Mouse (Mus musculus) hindbrain, embryonic 16.5 days (tissue): ENCODE measurements around the gene Myh3. TPM values are rescaled to one million over a fixed set of nuclear protein-coding genes. Genes with fewer than 3 reads are reported as not detected.
A peak's percentile ranks its signal among the peaks of the same experiment; 100 is the strongest.

Experiments used
- ATAC-seq: fragments of 200-750 bp; cut with Nextera tagmentation; 2 replicates; pipeline ENCODE4 v1.8.0; 2017; ENCODE audit warnings: moderate TSS enrichment, moderate library complexity
- H3K27ac ChIP-seq: fragments of 300-500 bp; sonication (generic); 2 replicates; pipeline ENCODE4 v1.5.1; 2014; ENCODE audit warnings: low read depth, mild to moderate bottlenecking, control low read depth, low read length, moderate library complexity
- H3K27me3 ChIP-seq: fragments of 300-500 bp; sonication (generic); replicated peaks from 2 replicates; pipeline ENCODE4 v1.6.1; 2014; ENCODE audit warnings: low read length; ENCODE audit not compliant: control insufficient read depth, insufficient read depth
- H3K36me3 ChIP-seq: fragments of 300-500 bp; sonication (generic); 2 replicates; pipeline ENCODE4 v1.6.1; 2014; ENCODE audit warnings: mild to moderate bottlenecking, low read length, moderate library complexity, mixed read lengths; ENCODE audit not compliant: control insufficient read depth, insufficient read depth
- H3K4me1 ChIP-seq: fragments of 300-500 bp; sonication (generic); 2 replicates; pipeline ENCODE4 v1.6.1; 2014; ENCODE audit warnings: low read depth, low read length; ENCODE audit not compliant: control insufficient read depth, insufficient read depth
- H3K4me2 ChIP-seq: fragments of 300-500 bp; sonication (generic); 2 replicates; pipeline ENCODE4 v1.6.1; 2014; ENCODE audit warnings: mild to moderate bottlenecking, low read length, control low read depth, moderate library complexity
- H3K4me3 ChIP-seq: fragments of 300-500 bp; sonication (generic); 2 replicates; pipeline ENCODE4 v1.5.1; 2014; ENCODE audit warnings: mild to moderate bottlenecking, low read length, control low read depth, moderate library complexity
- H3K9ac ChIP-seq: fragments of 300-500 bp; sonication (generic); 2 replicates; pipeline ENCODE4 v1.6.1; 2014; ENCODE audit warnings: low read depth, mild to moderate bottlenecking, control low read depth, low read length, moderate library complexity
- H3K9me3 ChIP-seq: fragments of 300-500 bp; sonication (generic); 2 replicates; pipeline ENCODE4 v1.6.1; 2014; ENCODE audit warnings: mild to moderate bottlenecking, low read length, moderate library complexity; ENCODE audit not compliant: control insufficient read depth
- WGBS: fragments of 180-500 bp; shearing (Covaris S2); extraction: QIAGEN DNeasy Blood & Tissue Kit; methylation state at CpG from one replicate; pipeline ENCODE4 v1.1.7; 2014; 5-methylcytosine and 5-hydroxymethylcytosine counted together
- polyA plus RNA-seq: library from polyadenylated mRNA; unstranded; fragments of >200 nt; fragmentation: Nextera tagmentation; extraction: Ambion mirVana; gene quantifications from 2 replicates; pipeline ENCODE4 v1.2.1, GENCODE M21; 2015

Myh3 gene
- polyA plus RNA-seq, 1 experiment from 2014 or later: 0.29 TPM

- Histone ChIP-seq H3K4me3 (no peak overlapping the region), H3K36me3 (peaks cover 17% of the 10 kb centered on the region), H3K9me3 (no peaks in the 10 kb centered on the region), H3K27me3 (no peaks in the 10 kb centered on the region), H3K4me2 (no peak overlapping the region), H3K27ac (no peak overlapping the region), H3K9ac (no peak overlapping the region), H3K4me1 (no peaks in the 10 kb centered on the region)
- no peak for ATAC-seq
- WGBS: 82% methylated on average over 6 of the region's 6 CpGs
Observed at GRCm38 (mm10) chr11:67044959-67045358, 33.1 kb upstream of the Myh3 start.

DNA sequence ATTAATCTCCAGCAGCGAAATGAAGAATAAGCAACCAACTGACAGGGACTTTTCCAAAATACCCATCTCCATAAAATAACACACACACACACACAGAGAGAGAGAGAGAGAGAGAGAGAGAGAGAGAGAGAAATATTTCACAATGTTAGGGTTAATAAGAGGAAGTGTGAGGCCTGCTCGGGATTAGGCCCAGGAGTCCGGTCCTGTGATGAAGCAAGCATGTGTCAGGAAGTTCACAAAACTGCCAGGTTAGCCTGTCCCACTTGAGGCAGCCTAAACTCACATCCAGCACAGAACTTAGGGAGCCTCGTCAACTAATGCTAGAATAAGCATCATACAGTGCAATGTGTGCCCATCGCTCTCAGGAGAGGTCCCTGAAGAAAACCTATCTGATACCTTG is 30.9 kb upstream of the Myh3 start:
- no peaks in the 10 kb centered on the region for H3K36me3 ChIP-seq
- no peak overlapping the region for H3K27ac ChIP-seq
- H3K27me3 ChIP-seq: no peaks in the 10 kb centered on the region
- H3K9me3 ChIP-seq: no peaks in the 10 kb centered on the region
- H3K4me2 ChIP-seq: no peak overlapping the region
- 95% methylated on average over 5 of the region's 5 CpGs for WGBS
- no peak overlapping the region for H3K9ac ChIP-seq
- peaks cover 5% of the 10 kb centered on the region for H3K4me1 ChIP-seq
- no peak overlapping the region for H3K4me3 ChIP-seq
- ATAC-seq: no peak

DNA sequence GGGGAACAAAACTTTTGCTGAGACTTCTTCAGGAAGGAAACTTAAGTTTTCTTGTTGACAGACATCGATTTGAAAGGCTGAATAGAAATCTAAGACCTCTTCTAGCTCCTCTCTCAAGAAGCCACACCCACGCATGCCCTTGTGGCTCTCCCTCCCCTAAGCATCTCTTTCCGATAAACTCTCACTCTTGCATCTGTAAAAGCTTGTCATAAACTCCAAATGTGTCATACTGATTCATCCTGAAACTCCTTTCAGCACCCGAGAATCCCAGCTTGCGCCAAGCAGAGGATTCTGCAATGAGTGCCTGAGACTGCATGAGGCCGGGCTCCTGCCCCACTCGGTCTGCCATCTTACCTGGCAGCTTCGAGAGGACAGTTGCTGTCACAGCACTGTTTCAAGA is 29.6 kb upstream of the Myh3 start:
- WGBS: 91% methylated on average over 8 of the region's 8 CpGs
- H3K36me3 ChIP-seq: no peaks in the 10 kb centered on the region
- no peak overlapping the region for H3K9ac ChIP-seq
- H3K27me3 ChIP-seq: no peaks in the 10 kb centered on the region
- no peak overlapping the region for H3K27ac ChIP-seq
- H3K4me1 ChIP-seq: peaks cover 10% of the 10 kb centered on the region
- ATAC-seq: no peak
- H3K4me2 ChIP-seq: no peak overlapping the region
- H3K4me3 ChIP-seq: no peak overlapping the region
- no peaks in the 10 kb centered on the region for H3K9me3 ChIP-seq

- no peak overlapping the region for H3K27ac ChIP-seq
- H3K4me3 ChIP-seq: no peak overlapping the region
- H3K4me1 ChIP-seq: peaks cover 14% of the 10 kb centered on the region
- H3K9me3 ChIP-seq: no peaks in the 10 kb centered on the region
- WGBS: 93% methylated on average over 3 of the region's 3 CpGs
- H3K9ac ChIP-seq: no peak overlapping the region
- no peak overlapping the region for H3K4me2 ChIP-seq
- H3K36me3 ChIP-seq: no peaks in the 10 kb centered on the region
- ATAC-seq: no peak
- no peaks in the 10 kb centered on the region for H3K27me3 ChIP-seq
Observed at GRCm38 (mm10) chr11:67049256-67049655, 28.8 kb upstream of the Myh3 start.

GRCm38 (mm10) chr11:67051676-67052320 is 26.3 kb upstream of the Myh3 start:
- H3K9ac ChIP-seq: peak overlapping the region; percentile 89
- H3K9me3 ChIP-seq: no peaks in the 10 kb centered on the region
- peak overlapping the region; percentile 99 for H3K4me3 ChIP-seq
- 9% methylated on average over 16 of the region's 16 CpGs for WGBS
- peaks cover 6% of the 10 kb centered on the region; the same call in 1 of the 2 replicates for H3K36me3 ChIP-seq
- peak; percentile 56; the same call in 1 of the 2 replicates for ATAC-seq
- H3K4me1 ChIP-seq: peaks cover 14% of the 10 kb centered on the region
- H3K27ac ChIP-seq: peak overlapping the region; percentile 89
- H3K4me2 ChIP-seq: peak overlapping the region; percentile 64
- H3K27me3 ChIP-seq: no peaks in the 10 kb centered on the region

DNA sequence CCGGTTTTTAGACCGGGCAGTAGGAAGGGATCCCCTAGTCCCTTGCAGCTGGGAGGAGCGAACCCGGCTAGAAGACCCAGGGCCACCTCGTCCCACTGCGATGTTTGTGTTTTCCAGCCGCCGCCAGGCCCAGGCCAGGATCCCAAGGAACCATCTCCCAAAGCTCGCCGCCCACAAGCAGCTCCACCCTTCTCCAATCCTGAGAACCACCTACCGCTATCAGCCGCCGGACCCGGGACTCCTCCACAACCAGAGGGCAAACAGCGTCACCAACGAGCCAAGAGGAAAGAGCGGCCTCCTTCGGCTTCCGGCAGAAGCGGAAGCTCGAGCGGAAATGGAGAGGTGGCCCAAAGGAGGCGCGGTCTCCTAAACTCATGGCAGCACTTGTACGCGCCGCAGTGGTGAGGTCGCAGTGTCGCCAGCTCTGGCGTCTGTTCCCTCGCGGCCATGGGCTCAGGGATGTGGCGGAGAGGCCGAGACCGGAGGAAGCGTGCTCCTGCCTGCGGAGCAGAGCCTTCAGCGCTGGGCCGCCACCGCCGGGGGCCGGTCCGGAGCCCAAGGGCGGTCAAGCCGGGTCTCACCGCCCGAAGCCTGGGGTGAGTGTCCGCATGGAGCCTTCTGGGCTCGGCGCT is 25.7 kb upstream of the Myh3 start, which contains the start of the genes Adprm and Sco1:
TSS of gene Adprm (minus strand) at position 274 of the 632 bp plus-strand sequence.
TSS of gene Sco1 (plus strand) at position 350 of the 632 bp plus-strand sequence.
- ATAC-seq: peak; percentile 98
- Histone ChIP-seq H3K36me3 (peaks cover 9% of the 10 kb centered on the region), H3K27me3 (no peaks in the 10 kb centered on the region), H3K27ac (peak within 1 kb of the TSS; percentile 89), H3K4me2 (peak within 1 kb of the TSS; percentile 78), H3K4me3 (peak within 1 kb of the TSS; percentile 99), H3K4me1 (peaks cover 14% of the 10 kb centered on the region), H3K9me3 (no peaks in the 10 kb centered on the region), H3K9ac (peak within 1 kb of the TSS; percentile 89)
- whole genome bisulfite sequencing: under 1% methylated on average over 49 of the region's 50 CpGs

- no peak for ATAC-seq
- no peak overlapping the region for H3K9ac ChIP-seq
- H3K4me1 ChIP-seq: peaks cover 14% of the 10 kb centered on the region
- H3K36me3 ChIP-seq: peaks cover 26% of the 10 kb centered on the region
- H3K4me2 ChIP-seq: no peak overlapping the region
- H3K9me3 ChIP-seq: no peaks in the 10 kb centered on the region
- WGBS: 93% methylated on average over 8 of the region's 8 CpGs
- no peaks in the 10 kb centered on the region for H3K27me3 ChIP-seq
- no peak overlapping the region for H3K27ac ChIP-seq
- H3K4me3 ChIP-seq: no peak overlapping the region
Observed at GRCm38 (mm10) chr11:67054754-67055365, 23.2 kb upstream of the Myh3 start.

- WGBS: 90% methylated on average over 2 of the region's 2 CpGs
- Histone ChIP-seq H3K9me3 (no peaks in the 10 kb centered on the region), H3K27ac (no peak overlapping the region), H3K27me3 (no peaks in the 10 kb centered on the region), H3K9ac (no peak overlapping the region), H3K36me3 (peaks cover 47% of the 10 kb centered on the region), H3K4me3 (no peak overlapping the region), H3K4me1 (no peaks in the 10 kb centered on the region), H3K4me2 (no peak overlapping the region)
- ATAC-seq: no peak
Observed at GRCm38 (mm10) chr11:67061311-67061710, 16.8 kb upstream of the Myh3 start.

DNA sequence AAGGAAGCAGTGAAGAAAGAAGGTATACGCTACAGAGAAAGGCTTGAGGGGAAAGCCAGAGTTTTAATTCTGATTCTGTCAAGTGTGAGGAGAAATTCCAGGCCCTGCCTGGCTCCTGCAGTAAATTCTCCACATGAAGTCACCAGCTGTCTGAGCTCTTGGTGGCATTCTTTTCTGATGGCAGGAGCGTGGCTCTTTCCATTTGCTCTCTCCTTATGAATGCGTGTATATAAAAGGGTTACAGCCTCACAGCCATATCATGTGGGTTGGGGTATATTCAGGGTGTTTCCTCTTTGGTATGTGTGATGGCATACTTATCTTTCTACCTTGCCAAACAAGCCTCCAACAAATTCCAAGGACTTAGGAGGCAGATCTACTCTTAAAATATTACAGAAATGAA is 15.4 kb upstream of the Myh3 start:
- Histone ChIP-seq H3K4me2 (no peak overlapping the region), H3K9ac (no peak overlapping the region), H3K36me3 (peaks cover 40% of the 10 kb centered on the region), H3K4me1 (no peaks in the 10 kb centered on the region), H3K27me3 (no peaks in the 10 kb centered on the region), H3K4me3 (no peak overlapping the region), H3K9me3 (no peaks in the 10 kb centered on the region), H3K27ac (no peak overlapping the region)
- 92% methylated on average over 3 of the region's 3 CpGs for WGBS
- no peak for ATAC-seq
